Mouse (Mus musculus): ENCODE measurements around the gene Strip1. TPM values are rescaled to one million over a fixed set of nuclear protein-coding genes. Genes with fewer than 3 reads are reported as not detected.

Gene Strip1
- polyA plus RNA-seq, 1 experiment = 36.0 TPM

GRCm38 (mm10) chr3:107565331-107565730 is 66.2 kb downstream of the Strip1 start:
- Histone ChIP-seq H3K27ac (ENCODE audit: control insufficient read depth, insufficient read depth, low read depth, low read length, poor library complexity) (no peak overlapping the region), H3K4me3 (replicated peaks; ENCODE audit: control insufficient read depth, low read depth, low read length) (no peak overlapping the region), H3K4me1 (ENCODE audit: control insufficient read depth, insufficient read depth, low read length) (no peaks in the 10 kb centered on the region)
- no peak for TF ChIP-seq POLR2A (IDR thresholded peaks at IDR 0.05; ENCODE audit: borderline replicate concordance, control insufficient read depth, low read depth, low read length)
- no peak for TF ChIP-seq CTCF (IDR thresholded peaks at IDR 0.05; ENCODE audit: control insufficient read depth, insufficient read depth, low read length)
- WGBS = 62% methylated on average over 3 of the region's 3 CpGs

GRCm38 (mm10) chr3:107563880-107564279 is 67.6 kb downstream of the Strip1 start:
- TF ChIP-seq POLR2A (IDR thresholded peaks at IDR 0.05; ENCODE audit: borderline replicate concordance, control insufficient read depth, low read depth, low read length) = no peak
- no peak for TF ChIP-seq CTCF (IDR thresholded peaks at IDR 0.05; ENCODE audit: control insufficient read depth, insufficient read depth, low read length)
- no peaks in the 10 kb centered on the region for H3K4me1 ChIP-seq (ENCODE audit: control insufficient read depth, insufficient read depth, low read length)
- 69% methylated on average over 4 of the region's 4 CpGs for WGBS
- H3K4me3 ChIP-seq (replicated peaks; ENCODE audit: control insufficient read depth, low read depth, low read length) = no peak overlapping the region
- H3K27ac ChIP-seq (ENCODE audit: control insufficient read depth, insufficient read depth, low read depth, low read length, poor library complexity) = no peak overlapping the region

- Histone ChIP-seq H3K27ac (ENCODE audit: control insufficient read depth, insufficient read depth, low read depth, low read length, poor library complexity) (no peak overlapping the region), H3K4me1 (ENCODE audit: control insufficient read depth, insufficient read depth, low read length) (no peaks in the 10 kb centered on the region), H3K4me3 (replicated peaks; ENCODE audit: control insufficient read depth, low read depth, low read length) (no peak overlapping the region)
- no peak for TF ChIP-seq CTCF (IDR thresholded peaks at IDR 0.05; ENCODE audit: control insufficient read depth, insufficient read depth, low read length)
- no peak for TF ChIP-seq POLR2A (IDR thresholded peaks at IDR 0.05; ENCODE audit: borderline replicate concordance, control insufficient read depth, low read depth, low read length)
- WGBS = 69% methylated on average over 4 of the region's 4 CpGs
Observed at GRCm38 (mm10) chr3:107562591-107562990, 68.9 kb downstream of the Strip1 start.

Other genes with a start within 250 kb of the Strip1 start
- gene Kcnc4, start 172.1 kb downstream of the Strip1 start, polyA plus RNA-seq (2011; ENCODE audit: insufficient read depth, insufficient read length, low replicate concordance, missing spikeins) = not detected in 2 replicates
- 0.62 TPM in 1 of 2 replicates, not detected in the other for gene Slc6a17, start 113.7 kb downstream of the Strip1 start, polyA plus RNA-seq (2011; ENCODE audit: insufficient read depth, insufficient read length, low replicate concordance, missing spikeins)
- not detected in 2 replicates for gene Ubl4b, start 76.6 kb downstream of the Strip1 start, polyA plus RNA-seq (2011; ENCODE audit: insufficient read depth, insufficient read length, low replicate concordance, missing spikeins)
- gene Alx3, start 36.7 kb downstream of the Strip1 start, polyA plus RNA-seq (2011; ENCODE audit: insufficient read depth, insufficient read length, low replicate concordance, missing spikeins) = not detected in 2 replicates
- not detected in 2 replicates for gene Gm10961, start 372 bp downstream of the Strip1 start, polyA plus RNA-seq (2011; ENCODE audit: insufficient read depth, insufficient read length, low replicate concordance, missing spikeins)
- 27.3 and 38.4 TPM in 2 replicates for gene Ahcyl1, start 64.9 kb upstream of the Strip1 start, polyA plus RNA-seq (2011; ENCODE audit: insufficient read depth, insufficient read length, low replicate concordance, missing spikeins)
- gene Csf1, start 128.8 kb upstream of the Strip1 start, polyA plus RNA-seq (2011; ENCODE audit: insufficient read depth, insufficient read length, low replicate concordance, missing spikeins) = 7.9 and 21.8 TPM in 2 replicates
- gene Eps8l3, start 245.5 kb upstream of the Strip1 start, polyA plus RNA-seq (2011; ENCODE audit: insufficient read depth, insufficient read length, low replicate concordance, missing spikeins) = not detected in 2 replicates

All from bone marrow, adult 2 months (tissue).